Mouse (Mus musculus) forebrain, embryonic 12.5 days (tissue): ENCODE data around the gene Prickle3. TPM values are rescaled to one million over a fixed set of nuclear protein-coding genes. Genes with fewer than 3 reads are reported as not detected.
A peak's percentile ranks its signal among the peaks of the same experiment; 100 is the strongest.

Experiments used
- ATAC-seq: fragments of 200-750 bp; cut with Nextera tagmentation; 2 replicates; pipeline ENCODE4 v1.8.0; 2017; ENCODE audit warnings: moderate TSS enrichment; ENCODE audit not compliant: low FRiP score
- H3K27ac ChIP-seq: fragments of 300-500 bp; sonication (generic); 2 replicates; pipeline ENCODE4 v1.5.1; 2016; ENCODE audit warnings: mild to moderate bottlenecking
- H3K27me3 ChIP-seq: fragments of 300-500 bp; sonication (generic); 2 replicates; pipeline ENCODE4 v1.6.1; 2016; ENCODE audit warnings: mild to moderate bottlenecking
- H3K36me3 ChIP-seq: fragments of 300-500 bp; sonication (generic); replicated peaks from 2 replicates; pipeline ENCODE4 v1.6.1; 2016; ENCODE audit warnings: mild to moderate bottlenecking
- H3K4me1 ChIP-seq: fragments of 300-500 bp; sonication (generic); 2 replicates; pipeline ENCODE4 v1.6.1; 2016
- H3K4me2 ChIP-seq: fragments of 300-500 bp; sonication (generic); 2 replicates; pipeline ENCODE4 v1.6.1; 2016; ENCODE audit warnings: mild to moderate bottlenecking, moderate library complexity
- H3K4me3 ChIP-seq: fragments of 300-500 bp; sonication (generic); replicated peaks from 2 replicates; pipeline ENCODE4 v1.5.1; 2016; ENCODE audit warnings: mild to moderate bottlenecking
- H3K9ac ChIP-seq: fragments of 300-500 bp; sonication (generic); 2 replicates; pipeline ENCODE4 v1.6.1; 2016; ENCODE audit warnings: mild to moderate bottlenecking
- H3K9me3 ChIP-seq: fragments of 300-500 bp; sonication (generic); 2 replicates; pipeline ENCODE4 v1.6.1; 2016
- WGBS: fragments of 180-500 bp; shearing (Covaris S2); methylation state at CpG from one replicate; pipeline ENCODE4 v1.1.7; 2016; 5-methylcytosine and 5-hydroxymethylcytosine counted together
- polyA plus RNA-seq: library from polyadenylated mRNA; unstranded; fragments of >200 nt; fragmentation: Nextera tagmentation; extraction: Ambion mirVana; gene quantifications from 2 replicates; pipeline ENCODE4 v1.2.1, GENCODE M21; 2016

The Prickle3 gene
- polyA plus RNA-seq, result 2.0 and 2.6 TPM in 2 replicates

DNA sequence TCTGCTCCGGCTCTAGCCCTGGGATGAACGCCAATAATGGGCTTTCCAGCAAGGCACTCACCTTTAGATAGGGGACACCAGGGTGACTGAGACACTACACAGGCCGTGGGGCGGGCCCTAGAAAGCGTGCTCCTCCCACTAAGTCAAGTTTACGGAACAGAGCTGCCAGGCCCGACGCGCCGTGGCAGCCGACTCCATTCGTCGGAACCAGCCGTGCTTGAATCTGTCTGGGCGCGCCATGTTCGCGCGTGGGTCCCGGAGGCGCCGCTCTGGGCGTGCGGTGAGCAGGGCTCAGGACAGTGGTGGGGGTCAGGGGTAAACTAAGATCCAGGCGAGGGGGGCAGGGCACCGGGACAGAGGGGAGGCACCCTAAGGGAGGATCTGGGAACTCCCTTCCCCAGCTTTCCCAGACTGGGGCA, at the start of gene Prickle3:
Gene Prickle3, plus strand, starts transcription at position 40 of the 419 bp plus-strand sequence.
- no peak for ATAC-seq
- Histone ChIP-seq H3K4me2 (peak within 1 kb of the TSS; percentile 49), H3K4me1 (peaks cover 6% of the 10 kb centered on the region), H3K27me3 (no peaks in the 10 kb centered on the region), H3K9me3 (no peaks in the 10 kb centered on the region), H3K9ac (peak within 1 kb of the TSS; percentile 38; the same call in 1 of the 2 replicates), H3K4me3 (peak within 1 kb of the TSS; percentile 31), H3K27ac (no peak within 1 kb of the TSS), H3K36me3 (no peaks in the 10 kb centered on the region)
- WGBS, result 23% methylated on average over 26 of the region's 26 CpGs

DNA sequence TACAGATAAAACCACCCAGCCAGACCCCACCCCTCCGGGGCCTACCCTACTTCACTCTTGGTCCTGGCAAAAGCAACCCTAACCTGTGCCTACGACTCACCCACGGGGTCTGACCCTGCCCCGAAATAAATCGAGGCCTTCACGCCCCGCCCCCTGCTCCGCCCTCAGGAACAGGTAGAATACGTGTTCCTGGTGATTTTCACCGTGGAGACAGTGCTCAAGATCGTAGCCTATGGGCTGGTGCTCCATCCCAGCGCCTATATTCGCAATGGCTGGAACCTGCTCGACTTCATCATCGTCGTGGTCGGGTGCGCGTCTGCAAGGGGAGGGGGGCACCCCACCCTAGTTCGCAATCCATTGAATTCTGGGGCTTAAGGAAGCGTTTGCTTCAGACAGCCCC, 47.0 kb upstream of the Prickle3 start:
- Histone ChIP-seq H3K27me3 (no peaks in the 10 kb centered on the region), H3K9me3 (no peaks in the 10 kb centered on the region), H3K27ac (no peak overlapping the region), H3K9ac (peak overlapping the region; percentile 38; the same call in 1 of the 2 replicates), H3K4me2 (peak overlapping the region; percentile 68), H3K36me3 (no peaks in the 10 kb centered on the region), H3K4me1 (peaks cover 3% of the 10 kb centered on the region; the same call in 1 of the 2 replicates), H3K4me3 (peak overlapping the region; percentile 40)
- 27% methylated on average over 21 of the region's 21 CpGs for WGBS
- no peak for ATAC-seq

DNA sequence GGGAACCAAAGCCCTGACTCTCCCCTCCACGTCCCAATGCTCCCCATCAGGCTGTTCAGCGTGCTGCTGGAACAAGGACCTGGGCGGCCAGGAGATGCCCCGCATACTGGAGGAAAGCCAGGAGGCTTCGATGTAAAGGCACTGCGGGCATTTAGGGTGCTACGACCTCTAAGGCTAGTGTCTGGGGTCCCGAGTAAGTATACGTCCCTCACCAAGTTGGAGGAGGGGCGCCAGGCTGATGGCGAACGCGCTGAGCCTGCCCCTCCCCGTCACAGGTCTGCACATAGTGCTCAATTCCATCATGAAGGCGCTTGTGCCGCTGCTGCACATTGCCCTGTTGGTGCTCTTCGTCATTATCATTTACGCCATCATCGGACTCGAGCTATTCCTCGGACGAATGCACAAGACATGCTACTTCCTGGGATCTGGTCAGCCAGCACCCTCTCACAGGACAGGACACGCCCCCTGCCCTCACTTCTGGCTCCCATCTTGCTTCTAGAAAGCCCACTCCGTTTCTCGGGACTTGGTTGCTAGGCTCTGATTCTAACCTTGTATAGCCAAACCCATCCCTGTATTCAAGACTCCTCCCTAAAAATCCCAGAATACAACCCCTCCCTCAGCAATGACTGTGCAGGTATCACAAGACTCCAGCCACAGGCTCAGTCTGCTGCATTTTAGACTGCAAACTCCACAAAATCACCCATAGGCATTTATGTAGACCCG, 46.4 kb upstream of the Prickle3 start:
- Histone ChIP-seq H3K36me3 (no peaks in the 10 kb centered on the region), H3K4me3 (peak overlapping the region; percentile 40), H3K4me2 (peak overlapping the region; percentile 68), H3K4me1 (peaks cover 3% of the 10 kb centered on the region; the same call in 1 of the 2 replicates), H3K27ac (no peak overlapping the region), H3K27me3 (no peaks in the 10 kb centered on the region), H3K9ac (peak overlapping the region; percentile 38; the same call in 1 of the 2 replicates), H3K9me3 (no peaks in the 10 kb centered on the region)
- ATAC-seq, result peak; percentile 49
- WGBS, result 24% methylated on average over 26 of the region's 26 CpGs

DNA sequence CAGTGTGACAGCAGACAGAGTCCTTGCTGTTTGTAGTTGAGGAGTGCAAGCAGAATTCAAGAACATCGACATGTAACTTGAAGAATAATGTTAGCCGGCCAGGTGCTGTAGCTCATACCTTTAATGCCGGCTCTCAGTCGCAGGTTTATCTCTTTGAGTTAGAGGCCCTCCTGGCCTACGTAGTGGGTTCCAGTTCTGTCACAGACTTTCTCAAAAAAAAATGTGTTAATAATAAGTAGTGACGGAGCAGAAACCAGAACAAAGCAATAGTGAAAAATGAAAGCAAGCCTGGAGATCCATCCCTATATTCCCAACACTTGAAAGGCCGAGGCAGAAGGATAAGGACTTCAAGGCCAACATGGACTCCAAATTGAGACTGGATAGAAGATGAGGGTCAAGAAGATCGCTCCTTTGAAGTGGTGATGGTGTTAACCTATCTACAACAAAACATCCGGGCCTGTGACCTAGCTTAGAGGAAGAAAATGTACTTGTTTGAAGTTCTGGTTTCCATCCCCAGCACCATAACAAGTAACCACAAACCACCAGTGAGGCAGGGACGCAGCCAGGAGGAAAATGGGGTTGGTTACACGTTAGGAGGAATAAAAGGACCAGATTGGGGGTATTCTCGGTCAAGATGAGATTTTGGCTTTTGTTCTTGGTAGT, 39.0 kb upstream of the Prickle3 start:
- WGBS, result 85% methylated on average over 12 of the region's 12 CpGs
- H3K4me3 ChIP-seq, result no peak overlapping the region
- H3K9ac ChIP-seq, result no peak overlapping the region
- H3K4me2 ChIP-seq, result no peak overlapping the region
- no peaks in the 10 kb centered on the region for H3K36me3 ChIP-seq
- no peaks in the 10 kb centered on the region for H3K4me1 ChIP-seq
- no peaks in the 10 kb centered on the region for H3K27me3 ChIP-seq
- no peak for ATAC-seq
- no peak overlapping the region for H3K27ac ChIP-seq
- H3K9me3 ChIP-seq, result no peaks in the 10 kb centered on the region

DNA sequence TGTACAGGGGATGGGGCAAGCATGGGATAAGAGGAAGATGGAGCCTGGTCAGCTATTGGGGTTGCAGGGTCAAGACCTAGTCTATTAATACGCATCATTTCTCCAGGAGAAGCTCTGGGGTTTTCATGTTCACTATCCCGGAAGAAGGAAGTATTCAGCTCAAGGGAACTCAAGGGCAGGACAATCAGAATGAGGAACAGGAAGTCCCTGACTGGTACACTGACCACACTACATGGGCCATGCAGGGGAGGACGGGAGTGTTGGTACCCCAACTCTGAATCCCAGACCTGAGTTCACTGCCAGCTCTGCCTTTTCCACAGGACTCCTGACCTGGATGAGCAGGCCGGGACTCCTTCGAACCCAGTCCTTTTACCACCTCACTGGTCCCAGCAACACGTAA, 24.5 kb upstream of the Prickle3 start:
- Histone ChIP-seq H3K9ac (no peak overlapping the region), H3K4me1 (no peaks in the 10 kb centered on the region), H3K9me3 (no peaks in the 10 kb centered on the region), H3K4me2 (no peak overlapping the region), H3K36me3 (no peaks in the 10 kb centered on the region), H3K27me3 (no peaks in the 10 kb centered on the region), H3K27ac (no peak overlapping the region), H3K4me3 (no peak overlapping the region)
- 83% methylated on average over 6 of the region's 6 CpGs for WGBS
- no peak for ATAC-seq

DNA sequence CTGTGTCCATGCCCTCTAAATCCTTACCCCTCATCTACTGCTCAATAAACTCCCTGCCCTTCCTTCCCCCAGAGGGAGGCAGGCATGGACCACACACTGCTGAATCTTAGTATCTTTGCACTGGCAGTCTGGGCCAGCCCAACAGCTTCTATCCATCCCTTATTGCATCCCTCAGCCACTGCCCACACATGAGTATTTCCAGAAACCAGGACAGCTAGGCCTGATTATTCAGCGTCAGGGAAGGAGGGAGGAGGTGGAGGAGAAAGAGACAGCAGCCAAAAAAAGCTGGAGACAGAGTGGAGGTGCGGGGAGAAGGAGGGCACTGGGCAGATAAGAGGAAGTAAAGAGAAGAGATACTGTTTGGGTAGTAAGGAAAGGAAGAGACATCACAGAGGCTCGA, 22.0 kb upstream of the Prickle3 start:
- Histone ChIP-seq H3K27me3 (no peaks in the 10 kb centered on the region), H3K9ac (no peak overlapping the region), H3K4me2 (no peak overlapping the region), H3K9me3 (no peaks in the 10 kb centered on the region), H3K4me3 (no peak overlapping the region), H3K4me1 (peaks cover 4% of the 10 kb centered on the region; the same call in 1 of the 2 replicates), H3K36me3 (no peaks in the 10 kb centered on the region), H3K27ac (no peak overlapping the region)
- WGBS, result 77% methylated on average over 3 of the region's 3 CpGs
- ATAC-seq, result no peak

DNA sequence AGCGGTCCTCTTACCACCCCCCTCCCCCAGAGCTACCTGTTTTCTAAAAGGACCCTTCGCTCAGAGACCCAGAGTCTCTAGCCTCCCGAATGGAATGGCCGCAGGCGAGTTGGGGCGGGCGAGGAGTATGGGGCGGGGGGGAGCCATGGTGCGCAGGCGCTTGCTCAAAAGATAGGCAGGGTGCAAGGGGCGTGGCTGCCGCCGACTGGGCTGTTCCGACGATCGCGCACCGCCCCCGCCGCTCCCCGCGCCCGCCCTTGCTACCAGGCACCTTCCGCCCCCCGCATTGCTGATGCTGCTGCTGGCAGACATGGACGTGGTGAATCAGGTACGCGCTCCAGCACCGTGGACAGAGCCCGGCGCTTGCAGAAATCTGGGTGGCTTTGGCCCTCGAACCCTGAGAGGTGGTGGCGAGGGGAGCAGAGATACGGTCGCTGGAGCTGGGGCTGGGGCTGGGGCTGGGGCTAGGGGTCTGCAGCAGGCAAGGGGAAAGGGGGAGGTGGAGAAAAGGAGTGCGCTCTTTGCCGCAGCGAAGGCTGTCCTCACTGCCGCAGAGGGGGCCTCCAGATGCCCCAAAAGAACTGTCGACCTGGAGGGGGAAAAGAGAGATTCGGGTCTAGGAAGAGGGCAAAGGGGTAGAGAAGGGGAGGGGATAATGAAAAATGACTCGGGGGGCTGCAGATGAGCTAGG, 18.5 kb upstream of the Prickle3 start, which contains the start of gene Syp:
Gene Syp, plus strand, starts transcription at position 71 of the 691 bp plus-strand sequence.
- H3K4me2 ChIP-seq, result peak within 1 kb of the TSS; percentile 60
- H3K4me3 ChIP-seq, result peak within 1 kb of the TSS; percentile 54
- H3K9me3 ChIP-seq, result no peaks in the 10 kb centered on the region
- no peaks in the 10 kb centered on the region for H3K36me3 ChIP-seq
- peak; percentile 92 for ATAC-seq
- H3K4me1 ChIP-seq, result peaks cover 4% of the 10 kb centered on the region; the same call in 1 of the 2 replicates
- WGBS, result 14% methylated on average over 41 of the region's 42 CpGs
- H3K9ac ChIP-seq, result peak within 1 kb of the TSS; percentile 61
- no peaks in the 10 kb centered on the region for H3K27me3 ChIP-seq
- peak within 1 kb of the TSS; percentile 47; the same call in 1 of the 2 replicates for H3K27ac ChIP-seq

DNA sequence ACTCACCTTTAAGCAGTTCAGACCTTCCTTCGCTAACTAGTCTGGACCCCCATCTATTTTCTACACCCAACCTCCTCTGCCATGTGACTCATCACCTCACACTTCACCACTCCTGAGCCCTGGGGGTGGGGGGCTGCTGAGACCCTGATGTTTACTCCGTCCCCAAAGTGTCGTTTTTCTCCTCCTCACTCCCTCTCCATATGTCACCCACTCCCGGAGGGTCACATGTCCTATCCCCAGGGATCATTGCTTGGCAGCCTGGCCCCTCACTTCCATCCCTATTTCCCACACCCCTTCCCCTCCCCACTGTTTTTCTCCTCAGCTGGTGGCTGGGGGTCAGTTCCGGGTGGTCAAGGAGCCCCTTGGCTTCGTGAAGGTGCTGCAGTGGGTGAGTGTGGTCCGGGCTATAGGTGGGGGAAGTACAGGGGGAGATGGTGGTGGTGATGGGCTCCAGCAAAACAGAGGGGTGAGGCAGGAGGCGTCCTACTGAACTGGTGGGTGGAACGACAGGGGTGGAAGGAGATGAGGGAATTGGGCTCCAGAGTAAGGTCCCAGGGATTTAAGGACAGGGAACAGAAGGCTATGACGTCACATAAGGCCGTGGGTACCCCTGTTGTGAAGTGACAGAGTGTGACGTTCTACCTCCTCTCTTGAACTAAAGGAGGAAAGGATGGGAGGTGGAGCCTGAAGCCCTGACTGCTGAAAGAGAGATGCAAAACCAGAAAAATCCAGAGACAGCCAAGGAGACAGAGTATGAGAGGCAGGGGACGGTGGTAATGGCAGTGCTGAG, 17.3 kb upstream of the Prickle3 start:
- Histone ChIP-seq H3K9me3 (no peaks in the 10 kb centered on the region), H3K4me1 (peaks cover 4% of the 10 kb centered on the region; the same call in 1 of the 2 replicates), H3K27ac (peak overlapping the region; percentile 50), H3K27me3 (no peaks in the 10 kb centered on the region), H3K36me3 (0 out of 2 replicates have a peak, but pooled peaks cover 4% of the 10 kb centered on the region), H3K9ac (peak overlapping the region; percentile 61), H3K4me3 (peak overlapping the region; percentile 54), H3K4me2 (peak overlapping the region; percentile 60)
- WGBS, result 28% methylated on average over 13 of the region's 13 CpGs
- peak; percentile 36; the same call in 1 of the 2 replicates for ATAC-seq

DNA sequence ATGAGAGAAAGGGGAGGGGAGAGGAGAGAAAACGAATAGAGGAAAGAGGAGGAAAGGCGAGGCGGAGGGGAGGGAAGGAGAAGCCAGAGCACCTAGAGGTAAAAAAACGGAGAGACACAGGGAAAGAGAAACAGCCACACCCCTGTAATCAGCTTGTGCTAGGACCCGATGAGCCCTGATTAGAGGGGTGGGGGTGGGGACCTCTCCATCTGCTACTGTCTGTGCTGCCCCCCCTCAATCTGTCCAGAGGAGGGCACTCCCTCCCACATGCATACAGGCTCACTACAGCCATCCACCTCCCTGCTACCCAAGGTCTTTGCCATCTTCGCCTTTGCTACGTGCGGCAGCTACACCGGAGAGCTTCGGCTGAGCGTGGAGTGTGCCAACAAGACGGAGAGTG, 16.3 kb upstream of the Prickle3 start:
- Histone ChIP-seq H3K36me3 (0 out of 2 replicates have a peak, but pooled peaks cover 4% of the 10 kb centered on the region), H3K27me3 (no peaks in the 10 kb centered on the region), H3K4me1 (peaks cover 4% of the 10 kb centered on the region; the same call in 1 of the 2 replicates), H3K4me3 (peak overlapping the region; percentile 7), H3K27ac (no peak overlapping the region), H3K9ac (no peak overlapping the region), H3K9me3 (no peaks in the 10 kb centered on the region), H3K4me2 (peak overlapping the region; percentile 60)
- WGBS, result 49% methylated on average over 12 of the region's 12 CpGs
- no peak for ATAC-seq

DNA sequence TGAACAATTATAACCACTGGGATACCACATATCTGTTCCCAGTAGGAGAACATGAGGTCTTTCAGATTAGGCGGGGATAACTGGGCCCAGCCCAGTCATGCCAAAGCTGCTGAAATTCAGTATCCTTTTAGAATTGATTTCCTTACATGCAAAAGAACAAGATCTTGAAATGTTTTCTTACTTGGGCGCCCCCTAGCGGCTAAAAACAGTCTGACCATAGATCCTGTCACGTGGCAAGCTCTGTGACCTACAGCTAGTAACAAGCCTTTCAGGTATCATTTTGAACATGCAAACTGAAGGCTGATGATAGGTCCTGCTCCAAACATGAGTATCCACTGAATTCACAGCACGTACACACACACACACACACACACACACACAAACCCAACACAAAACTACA, 11.7 kb upstream of the Prickle3 start:
- Histone ChIP-seq H3K4me2 (no peak overlapping the region), H3K9ac (no peak overlapping the region), H3K4me1 (peaks cover 4% of the 10 kb centered on the region; the same call in 1 of the 2 replicates), H3K27me3 (no peaks in the 10 kb centered on the region), H3K4me3 (no peak overlapping the region), H3K36me3 (0 out of 2 replicates have a peak, but pooled peaks cover 4% of the 10 kb centered on the region), H3K27ac (no peak overlapping the region), H3K9me3 (no peaks in the 10 kb centered on the region)
- 17% methylated on average over 5 of the region's 5 CpGs for whole genome bisulfite sequencing
- no peak for ATAC-seq

DNA sequence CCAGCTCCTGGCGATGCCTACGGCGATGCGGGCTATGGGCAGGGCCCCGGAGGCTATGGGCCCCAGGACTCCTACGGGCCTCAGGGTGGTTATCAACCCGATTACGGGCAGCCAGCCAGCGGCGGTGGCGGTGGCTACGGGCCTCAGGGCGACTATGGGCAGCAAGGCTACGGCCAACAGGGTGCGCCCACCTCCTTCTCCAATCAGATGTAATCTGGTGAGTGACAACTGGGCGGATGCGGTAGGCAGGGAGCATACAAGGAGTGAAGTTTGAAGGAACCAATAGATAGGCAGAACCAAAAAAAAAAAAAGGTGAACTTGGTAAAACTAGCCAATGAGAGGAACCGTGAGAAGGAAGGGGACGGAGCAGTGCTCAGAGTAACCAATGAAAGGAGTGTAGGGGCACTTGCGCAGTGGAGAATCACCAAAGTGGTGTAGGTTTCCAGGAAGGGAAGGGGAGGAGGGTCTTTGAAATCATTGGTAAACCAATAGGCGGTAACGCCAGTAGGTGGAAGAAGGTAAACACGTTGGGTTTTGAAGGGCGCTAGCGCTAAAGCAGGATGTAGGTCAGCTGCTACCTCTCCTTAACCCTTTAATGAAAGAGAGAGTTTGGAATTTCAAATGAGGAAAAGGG, 8.3 kb upstream of the Prickle3 start:
- H3K27ac ChIP-seq, result peak overlapping the region; percentile 71
- peak overlapping the region; percentile 59 for H3K4me2 ChIP-seq
- no peaks in the 10 kb centered on the region for H3K27me3 ChIP-seq
- WGBS, result 21% methylated on average over 22 of the region's 25 CpGs
- ATAC-seq, result peak; percentile 98
- peak overlapping the region; percentile 38 for H3K4me3 ChIP-seq
- no peaks in the 10 kb centered on the region for H3K9me3 ChIP-seq
- peaks cover 4% of the 10 kb centered on the region; the same call in 1 of the 2 replicates for H3K4me1 ChIP-seq
- peak overlapping the region; percentile 53 for H3K9ac ChIP-seq
- 0 out of 2 replicates have a peak, but pooled peaks cover 4% of the 10 kb centered on the region for H3K36me3 ChIP-seq
